Mouse (Mus musculus) adrenal gland, adult 2 months (tissue): Measurements from ENCODE around the gene Vps9d1. TPM values are rescaled to one million over a fixed set of nuclear protein-coding genes. Genes with fewer than 3 reads are reported as not detected.
"Not testable (repeated sequence)": the region's sequence is repeated elsewhere in the genome, so short reads cannot be mapped to it uniquely, and the experiment has no call there.

ENCODE experiments used
- DNase-seq: peaks from one replicate; pipeline ENCODE4 v3.0.0; 2021
- polyA plus RNA-seq: library from polyadenylated mRNA; depleted of rRNA; stranded (reverse); fragments of >200 nt; gene quantifications from 2 replicates; pipeline ENCODE4 v1.2.3, GENCODE M21; 2012; rRNA removed
- total RNA-seq, 2 experiments: library from RNA; stranded (reverse); gene quantifications; 2 replicates each; pipeline ENCODE4 v1.2.3; 2021

The Vps9d1 gene
- total and polyA plus RNA-seq, 3 experiments, result 29.4 to 161 (median 34.0) TPM

DNA sequence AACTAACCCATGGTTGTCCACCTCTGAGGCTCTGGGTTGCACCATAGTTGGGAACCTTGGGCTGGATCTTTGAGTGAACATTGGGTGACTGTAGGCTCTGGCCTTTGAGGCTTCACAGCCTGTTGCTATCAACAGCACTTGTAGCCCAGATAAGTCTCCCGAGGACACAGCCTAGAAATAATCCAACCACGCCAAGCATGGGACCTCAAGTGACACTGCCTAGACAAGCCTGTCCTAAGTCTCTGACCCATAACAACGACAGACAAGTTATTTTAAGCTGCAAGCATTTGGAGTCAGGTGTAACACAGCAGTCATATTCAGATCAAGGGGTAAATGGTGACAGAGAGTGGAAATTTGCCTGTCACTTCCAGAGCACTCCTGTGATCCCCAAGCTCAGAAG lies 38.7 kb downstream of the Vps9d1 start:
- DNase-seq, result no peak

GRCm38 (mm10) chr8:123213118-123213772 lies 40.9 kb downstream of the Vps9d1 start:
- DNase-seq, result no peak

GRCm38 (mm10) chr8:123212321-123213117 lies 41.6 kb downstream of the Vps9d1 start, which contains the start of the genes Chmp1a and Spata33:
Gene Chmp1a (minus strand): TSS chr8:123212763.
Gene Spata33 (plus strand): TSS chr8:123212832.
- DNase-seq, result peak; percentile 96

DNA sequence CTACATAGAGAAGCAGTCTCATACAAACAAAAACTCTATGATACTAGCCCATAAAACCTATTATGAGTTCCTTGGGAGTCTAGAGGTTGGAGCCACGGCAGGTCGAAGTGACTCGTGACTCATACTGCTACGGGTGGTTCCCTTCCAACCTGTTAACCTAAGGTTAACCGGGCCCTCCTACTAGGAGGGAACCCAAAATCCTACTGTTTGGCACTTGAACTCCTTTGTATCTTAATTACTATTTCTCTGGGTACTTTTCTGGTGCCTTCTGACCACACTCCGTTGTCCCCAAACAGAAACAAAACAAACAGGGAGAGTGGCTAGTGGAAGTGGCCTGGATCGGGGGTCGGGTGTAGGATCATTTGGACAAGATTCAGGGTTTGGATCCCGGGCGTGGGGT lies 42.3 kb downstream of the Vps9d1 start:
- no peak for DNase-seq

GRCm38 (mm10) chr8:123203571-123203970 lies 50.6 kb downstream of the Vps9d1 start:
- no peak for DNase-seq

DNA sequence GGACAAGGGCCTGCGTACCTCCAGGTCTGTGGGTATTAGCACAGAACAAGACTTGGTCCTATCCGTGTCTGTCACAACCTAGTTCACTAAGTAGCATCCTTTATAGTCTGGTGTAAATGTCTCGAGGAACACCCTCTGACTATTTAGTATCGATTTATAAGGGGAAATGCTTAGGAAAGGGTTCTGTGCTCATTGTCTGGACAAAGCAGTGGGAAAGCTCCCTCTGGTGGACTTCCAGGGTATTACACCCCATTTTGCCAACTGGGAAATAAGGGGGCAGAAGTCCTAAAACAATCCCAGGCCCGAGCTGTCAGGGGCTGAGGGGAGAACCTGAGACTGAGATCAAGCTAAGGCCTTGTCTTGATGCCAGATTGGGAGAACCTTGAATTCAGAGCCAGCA lies 51.9 kb downstream of the Vps9d1 start:
- peak; percentile 66 for DNase-seq

GRCm38 (mm10) chr8:123199864-123200263 lies 54.3 kb downstream of the Vps9d1 start:
- no peak for DNase-seq

DNA sequence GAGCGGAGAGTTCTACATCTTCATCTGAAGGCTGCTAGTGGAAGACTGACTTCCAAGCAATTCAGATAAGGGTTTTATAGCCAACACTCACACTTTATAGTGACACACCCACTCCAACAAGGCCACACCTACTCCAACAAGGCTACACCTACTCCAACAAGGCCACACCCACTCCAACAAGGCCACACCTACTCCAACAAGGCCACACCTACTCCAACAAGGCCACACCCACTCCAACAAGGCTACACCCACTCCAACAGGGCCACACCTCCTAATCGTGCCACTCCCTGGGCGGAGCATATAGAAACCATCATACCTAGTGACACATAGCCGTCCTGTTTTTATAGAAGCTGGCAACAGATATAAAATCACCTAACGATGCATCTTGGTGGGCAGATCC lies 57.1 kb downstream of the Vps9d1 start:
- not testable (repeated sequence) for DNase-seq

DNA sequence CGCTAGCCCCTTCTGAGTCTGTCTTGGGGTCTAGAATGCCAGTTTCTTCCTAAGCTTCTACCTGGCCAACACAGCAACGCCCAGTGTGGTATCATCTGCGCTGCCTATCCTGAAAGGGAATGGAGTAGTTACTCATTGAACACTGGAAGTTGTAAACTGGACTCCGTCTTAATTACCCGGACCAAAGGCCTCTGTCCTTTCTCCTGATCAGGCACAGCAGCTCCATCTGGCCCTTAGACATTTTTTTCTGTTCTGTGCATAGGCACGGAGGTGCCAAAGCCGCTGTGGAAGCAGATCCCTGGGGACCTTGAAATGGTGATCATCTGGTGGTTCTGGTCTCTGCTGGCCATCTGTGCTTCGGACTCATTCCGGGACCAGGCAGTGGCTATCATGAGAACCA lies 60.4 kb downstream of the Vps9d1 start:
- no peak for DNase-seq

Other genes with a start within 250 kb of the Vps9d1 start
- 10 to 100 TPM; 65.4 to 86.9 TPM for gene Ankrd11, start 212.1 kb downstream of the Vps9d1 start, total RNA-seq
- gene Ankrd11, start 212.1 kb downstream of the Vps9d1 start, polyA plus RNA-seq, result 54.8 and 88.0 TPM in 2 replicates
- gene Spg7, start 191.4 kb downstream of the Vps9d1 start, total RNA-seq, result 10 to 100 TPM; 78.4 to 80.1 TPM
- 246 and 255 TPM in 2 replicates for gene Spg7, start 191.4 kb downstream of the Vps9d1 start, polyA plus RNA-seq
- gene Rpl13, start 152.0 kb downstream of the Vps9d1 start, total RNA-seq, result 100 to 1,000 TPM; 419 to 701 TPM
- gene Rpl13, start 152.0 kb downstream of the Vps9d1 start, polyA plus RNA-seq, result 2,347 and 2,800 TPM in 2 replicates
- 1 to 10 TPM; 3.8 to 5.7 TPM for gene Cpne7, start 137.0 kb downstream of the Vps9d1 start, total RNA-seq
- gene Cpne7, start 137.0 kb downstream of the Vps9d1 start, polyA plus RNA-seq, result 5.1 and 6.1 TPM in 2 replicates
- 10 to 100 TPM in 1 of 2 experiments, 1 to 10 TPM in 1; 7.6 to 10.1 TPM for gene Sult5a1, start 96.0 kb downstream of the Vps9d1 start, total RNA-seq
- 18.8 and 20.4 TPM in 2 replicates for gene Sult5a1, start 96.0 kb downstream of the Vps9d1 start, polyA plus RNA-seq
- 10 to 100 TPM; 52.8 to 57.4 TPM for gene Dpep1, start 68.1 kb downstream of the Vps9d1 start, total RNA-seq
- gene Dpep1, start 68.1 kb downstream of the Vps9d1 start, polyA plus RNA-seq, result 50.3 and 62.4 TPM in 2 replicates
- gene Chmp1a, start 41.6 kb downstream of the Vps9d1 start, total RNA-seq, result 100 to 1,000 TPM; 104 to 107 TPM
- gene Chmp1a, start 41.6 kb downstream of the Vps9d1 start, polyA plus RNA-seq, result 102 and 105 TPM in 2 replicates
- gene Spata33, start 41.5 kb downstream of the Vps9d1 start, total RNA-seq, result 1 to 10 TPM; 1.0 to 6.9 TPM
- 0.70 and 0.71 TPM in 2 replicates for gene Spata33, start 41.5 kb downstream of the Vps9d1 start, polyA plus RNA-seq
- 10 to 100 TPM; 51.0 to 53.6 TPM for gene Cdk10, start 29.5 kb downstream of the Vps9d1 start, total RNA-seq
- gene Cdk10, start 29.5 kb downstream of the Vps9d1 start, polyA plus RNA-seq, result 63.8 and 67.8 TPM in 2 replicates
- 10 to 100 TPM; 12.3 to 15.6 TPM for gene Spata2l, start 18.1 kb downstream of the Vps9d1 start, total RNA-seq
- gene Spata2l, start 18.1 kb downstream of the Vps9d1 start, polyA plus RNA-seq, result 37.1 and 62.5 TPM in 2 replicates
- gene Zfp276, start 153 bp downstream of the Vps9d1 start, total RNA-seq, result 10 to 100 TPM; 19.8 to 21.5 TPM
- 45.0 and 45.6 TPM in 2 replicates for gene Zfp276, start 153 bp downstream of the Vps9d1 start, polyA plus RNA-seq
- 1 to 10 TPM; 3.6 to 7.2 TPM for gene Fanca, start 64.2 kb upstream of the Vps9d1 start, total RNA-seq
- 8.1 and 10.2 TPM in 2 replicates for gene Fanca, start 64.2 kb upstream of the Vps9d1 start, polyA plus RNA-seq
- gene Spire2, start 78.4 kb upstream of the Vps9d1 start, total RNA-seq, result 1 to 10 TPM; 1.4 to 2.6 TPM
- 0.93 and 3.0 TPM in 2 replicates for gene Spire2, start 78.4 kb upstream of the Vps9d1 start, polyA plus RNA-seq
- gene Tcf25, start 119.4 kb upstream of the Vps9d1 start, total RNA-seq, result 100 to 1,000 TPM; 230 to 235 TPM
- gene Tcf25, start 119.4 kb upstream of the Vps9d1 start, polyA plus RNA-seq, result 151 and 158 TPM in 2 replicates
- gene Mc1r, start 152.8 kb upstream of the Vps9d1 start, total RNA-seq, result not detected
- not detected in 2 replicates for gene Mc1r, start 152.8 kb upstream of the Vps9d1 start, polyA plus RNA-seq
- gene Tubb3, start 157.1 kb upstream of the Vps9d1 start, total RNA-seq, result 1 to 10 TPM; 2.4 to 8.3 TPM
- 3.8 and 21.1 TPM in 2 replicates for gene Tubb3, start 157.1 kb upstream of the Vps9d1 start, polyA plus RNA-seq
- 10 to 100 TPM; 26.0 to 31.7 TPM for gene Def8, start 169.2 kb upstream of the Vps9d1 start, total RNA-seq
- gene Def8, start 169.2 kb upstream of the Vps9d1 start, polyA plus RNA-seq, result 24.0 and 24.6 TPM in 2 replicates
- gene Afg3l1, start 223.6 kb upstream of the Vps9d1 start, total RNA-seq, result 10 to 100 TPM; 44.0 to 73.7 TPM
- gene Afg3l1, start 223.6 kb upstream of the Vps9d1 start, polyA plus RNA-seq, result 23.2 and 25.2 TPM in 2 replicates